Mouse (Mus musculus): Measurements from ENCODE around the gene 1700029I15Rik. TPM values are rescaled to one million over a fixed set of nuclear protein-coding genes. Genes with fewer than 3 reads are reported as not detected.

1700029I15Rik gene
- polyA plus RNA-seq, 1 experiment from 2014 or later = 1.2 TPM

DNA sequence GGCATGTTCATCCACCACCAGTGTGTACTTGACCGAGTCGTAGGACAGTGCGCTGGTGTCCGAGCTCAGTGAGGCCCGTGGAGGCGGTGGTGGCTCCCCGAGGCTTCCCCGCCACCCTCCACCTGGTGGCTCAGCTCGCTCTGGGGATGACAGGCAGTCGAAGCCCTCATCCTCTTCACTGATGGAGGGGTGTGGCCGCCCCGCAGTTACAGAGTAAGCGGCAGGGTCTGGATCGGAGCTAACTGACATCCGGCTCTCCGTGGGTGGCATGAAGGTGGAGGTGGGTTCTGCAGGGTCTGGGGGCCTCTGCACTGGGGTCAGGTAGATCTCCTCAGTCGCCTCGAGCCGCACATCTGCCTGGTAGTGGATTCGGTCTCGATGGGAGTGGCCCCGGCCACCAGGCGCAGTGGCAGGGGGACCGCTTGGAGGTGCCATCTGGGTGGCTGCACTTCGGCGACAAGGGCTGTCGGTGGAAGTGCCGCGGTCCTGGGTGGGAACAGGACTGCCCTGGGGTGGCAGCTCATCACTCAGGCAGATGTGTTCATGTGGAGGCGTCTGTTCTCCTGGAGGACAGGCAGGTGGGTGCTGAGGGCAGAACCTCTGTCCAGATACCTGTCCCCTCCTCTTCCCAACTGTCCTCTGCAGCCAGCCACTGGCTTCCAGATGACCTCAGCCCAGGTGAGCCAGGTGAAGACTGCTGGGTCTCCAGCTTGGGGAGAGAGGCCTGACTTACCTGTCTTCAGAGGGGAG is 4.7 kb downstream of the 1700029I15Rik start:
- Histone ChIP-seq H3K27ac (replicated peaks; ENCODE audit: low read depth, low read length) (no peak overlapping the region), H3K4me3 (ENCODE audit: low read depth, low read length) (no peak overlapping the region), H3K36me3 (ENCODE audit: control insufficient read depth, insufficient read depth, low read length) (peaks cover 5% of the 10 kb centered on the region; the same call in 1 of the 2 replicates), H3K4me1 (ENCODE audit: control insufficient read depth, insufficient read depth, low read length) (peaks cover 29% of the 10 kb centered on the region), H3K27me3 (ENCODE audit: control insufficient read depth, insufficient read depth, low read length) (no peaks in the 10 kb centered on the region; the same call in 1 of the 2 replicates), H3K9me3 (ENCODE audit: control insufficient read depth, low read length) (no peaks in the 10 kb centered on the region), H3K9ac (ENCODE audit: low read length) (no peak overlapping the region), H3K4me2 (ENCODE audit: low read depth, severe bottlenecking) (no peak overlapping the region)
- WGBS = 88% methylated on average over 30 of the region's 30 CpGs
- no peak for DNase-seq (ENCODE audit: low spot score)
- ATAC-seq (ENCODE audit: insufficient number of reproducible peaks, low FRiP score, low TSS enrichment, low read depth) = no peak

DNA sequence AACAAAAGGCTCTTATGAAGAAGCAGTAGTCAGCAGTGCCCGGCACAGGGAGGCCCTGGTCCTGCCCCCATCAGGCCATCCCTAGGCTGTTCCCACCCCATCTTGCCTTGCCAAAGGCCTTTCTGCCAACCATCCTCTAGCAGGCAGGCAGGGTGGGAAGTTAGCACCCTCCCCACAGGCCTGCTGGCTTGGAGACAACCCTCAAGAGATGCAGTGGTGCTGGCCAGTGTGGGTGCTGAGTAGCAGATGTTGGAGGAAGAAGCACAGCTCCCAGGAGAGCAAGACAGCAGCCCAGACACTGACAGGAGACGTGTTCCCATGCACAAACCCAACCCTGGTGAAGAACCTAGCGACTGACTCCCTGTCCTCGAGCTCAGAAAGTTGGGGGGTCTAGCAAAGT is 5.3 kb downstream of the 1700029I15Rik start:
- WGBS = 79% methylated on average over 4 of the region's 4 CpGs
- Histone ChIP-seq H3K27ac (replicated peaks; ENCODE audit: low read depth, low read length) (no peak overlapping the region), H3K9me3 (ENCODE audit: control insufficient read depth, low read length) (no peaks in the 10 kb centered on the region), H3K36me3 (ENCODE audit: control insufficient read depth, insufficient read depth, low read length) (peaks cover 5% of the 10 kb centered on the region; the same call in 1 of the 2 replicates), H3K4me2 (ENCODE audit: low read depth, severe bottlenecking) (no peak overlapping the region), H3K4me1 (ENCODE audit: control insufficient read depth, insufficient read depth, low read length) (peaks cover 32% of the 10 kb centered on the region), H3K27me3 (ENCODE audit: control insufficient read depth, insufficient read depth, low read length) (no peaks in the 10 kb centered on the region; the same call in 1 of the 2 replicates), H3K9ac (ENCODE audit: low read length) (no peak overlapping the region), H3K4me3 (ENCODE audit: low read depth, low read length) (no peak overlapping the region)
- DNase-seq (ENCODE audit: low spot score) = no peak
- ATAC-seq (ENCODE audit: insufficient number of reproducible peaks, low FRiP score, low TSS enrichment, low read depth) = no peak

DNA sequence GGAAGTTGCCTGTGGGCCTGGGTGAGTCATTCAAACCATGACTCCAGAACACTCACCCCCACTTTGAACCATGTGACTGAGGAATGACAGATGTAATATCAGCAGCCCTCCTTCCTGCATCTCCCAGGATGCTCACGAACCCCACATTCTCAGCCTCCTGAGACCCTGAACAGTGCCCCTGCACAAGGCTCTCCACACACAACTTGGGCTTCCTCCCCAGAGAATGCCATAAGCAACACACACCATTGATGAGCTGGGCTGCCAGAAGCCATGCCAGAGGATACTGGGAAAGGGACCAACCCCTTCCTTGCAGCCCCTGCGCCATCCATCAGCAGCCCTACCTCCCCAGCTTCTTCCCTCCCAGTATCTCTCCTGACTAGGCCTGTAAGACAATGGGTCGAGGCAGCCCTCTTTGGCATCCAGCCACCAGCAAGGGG is 5.8 kb downstream of the 1700029I15Rik start:
- no peaks in the 10 kb centered on the region; the same call in 1 of the 2 replicates for H3K27me3 ChIP-seq (ENCODE audit: control insufficient read depth, insufficient read depth, low read length)
- peaks cover 5% of the 10 kb centered on the region; the same call in 1 of the 2 replicates for H3K36me3 ChIP-seq (ENCODE audit: control insufficient read depth, insufficient read depth, low read length)
- ATAC-seq (ENCODE audit: insufficient number of reproducible peaks, low FRiP score, low TSS enrichment, low read depth) (no peak), DNase-seq (ENCODE audit: low spot score) (no peak)
- H3K4me2 ChIP-seq (ENCODE audit: low read depth, severe bottlenecking) = peak overlapping the region; percentile 88
- no peaks in the 10 kb centered on the region for H3K9me3 ChIP-seq (ENCODE audit: control insufficient read depth, low read length)
- whole genome bisulfite sequencing = 80% methylated on average over 3 of the region's 3 CpGs
- peak overlapping the region; percentile 64 for H3K4me3 ChIP-seq (ENCODE audit: low read depth, low read length)
- H3K4me1 ChIP-seq (ENCODE audit: control insufficient read depth, insufficient read depth, low read length) = peaks cover 36% of the 10 kb centered on the region
- no peak overlapping the region for H3K27ac ChIP-seq (replicated peaks; ENCODE audit: low read depth, low read length)
- no peak overlapping the region for H3K9ac ChIP-seq (ENCODE audit: low read length)

DNA sequence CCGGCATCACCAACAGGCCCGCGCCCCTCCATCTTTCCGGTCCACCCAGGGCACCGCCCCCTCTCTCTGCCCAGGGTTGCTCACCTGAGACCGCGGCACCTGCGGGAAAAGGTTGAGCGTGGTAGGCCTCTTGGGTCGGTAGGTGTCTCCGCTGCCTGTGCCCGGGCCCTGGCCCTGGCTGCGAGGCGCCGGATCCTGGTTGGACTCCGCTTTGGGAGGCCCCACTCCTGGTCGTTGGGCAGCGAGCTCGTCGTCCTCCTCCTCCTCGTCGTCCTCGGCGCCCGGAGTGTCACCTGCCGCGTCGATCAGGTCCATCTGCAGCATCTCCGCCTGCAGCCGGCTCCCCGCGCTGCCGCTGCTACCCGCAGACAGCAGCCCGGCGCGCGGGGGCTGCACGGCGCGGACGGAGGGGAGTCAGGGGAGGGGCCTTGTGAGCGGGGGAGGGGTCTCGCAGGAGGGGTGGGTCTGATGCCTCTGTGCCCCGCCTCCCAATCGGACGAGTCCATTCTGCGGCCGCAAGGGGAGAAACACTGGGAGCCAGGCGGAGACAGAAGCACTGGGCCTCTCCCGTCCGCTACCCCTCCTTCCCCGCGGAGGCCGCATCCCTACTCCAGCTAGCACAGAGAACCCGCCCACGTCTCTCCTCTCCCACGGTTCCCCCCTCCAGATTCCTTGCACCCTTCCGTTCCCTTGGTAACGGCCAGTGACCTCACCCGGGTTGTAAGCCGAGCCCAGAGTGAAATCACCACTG is 6.7 kb downstream of the 1700029I15Rik start:
- H3K4me2 ChIP-seq (ENCODE audit: low read depth, severe bottlenecking) = peak overlapping the region; percentile 88
- H3K4me1 ChIP-seq (ENCODE audit: control insufficient read depth, insufficient read depth, low read length) = peaks cover 39% of the 10 kb centered on the region
- H3K9ac ChIP-seq (ENCODE audit: low read length) = peak overlapping the region; percentile 65
- peak; percentile 94 for DNase-seq (ENCODE audit: low spot score)
- no peaks in the 10 kb centered on the region for H3K9me3 ChIP-seq (ENCODE audit: control insufficient read depth, low read length)
- H3K27ac ChIP-seq (replicated peaks; ENCODE audit: low read depth, low read length) = peak overlapping the region; percentile 65; the same call in 1 of the 2 replicates
- peak overlapping the region; percentile 64 for H3K4me3 ChIP-seq (ENCODE audit: low read depth, low read length)
- H3K27me3 ChIP-seq (ENCODE audit: control insufficient read depth, insufficient read depth, low read length) = no peaks in the 10 kb centered on the region; the same call in 1 of the 2 replicates
- under 1% methylated on average over 56 of the region's 62 CpGs for WGBS
- peaks cover 5% of the 10 kb centered on the region; the same call in 1 of the 2 replicates for H3K36me3 ChIP-seq (ENCODE audit: control insufficient read depth, insufficient read depth, low read length)
- ATAC-seq (ENCODE audit: insufficient number of reproducible peaks, low FRiP score, low TSS enrichment, low read depth) = peak; percentile 88

DNA sequence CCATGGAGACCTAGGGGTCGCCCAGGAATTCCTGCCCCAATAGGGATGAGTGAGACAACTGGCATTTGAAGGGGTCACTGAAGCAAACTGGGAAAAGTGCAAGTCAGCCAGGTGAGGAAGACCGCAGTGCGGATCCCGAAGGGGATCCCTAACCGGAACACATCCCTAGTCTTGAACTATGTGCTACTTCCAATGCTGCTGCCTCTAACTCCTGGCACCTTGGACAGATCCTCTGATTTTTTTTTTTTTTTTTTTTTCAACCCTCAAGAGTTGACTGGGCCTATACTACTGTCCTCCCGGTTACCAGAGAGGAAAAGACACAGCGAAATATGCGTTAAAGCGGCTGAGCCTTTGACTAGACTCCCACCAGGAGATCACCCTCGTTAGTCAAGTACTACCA is 7.3 kb downstream of the 1700029I15Rik start:
- 4% methylated on average over 10 of the region's 10 CpGs for WGBS
- Histone ChIP-seq H3K4me3 (ENCODE audit: low read depth, low read length) (peak overlapping the region; percentile 64), H3K27ac (replicated peaks; ENCODE audit: low read depth, low read length) (no peak overlapping the region), H3K4me1 (ENCODE audit: control insufficient read depth, insufficient read depth, low read length) (peaks cover 39% of the 10 kb centered on the region), H3K36me3 (ENCODE audit: control insufficient read depth, insufficient read depth, low read length) (peaks cover 5% of the 10 kb centered on the region; the same call in 1 of the 2 replicates), H3K4me2 (ENCODE audit: low read depth, severe bottlenecking) (peak overlapping the region; percentile 88), H3K9me3 (ENCODE audit: control insufficient read depth, low read length) (no peaks in the 10 kb centered on the region), H3K9ac (ENCODE audit: low read length) (no peak overlapping the region; the same call in 1 of the 2 replicates), H3K27me3 (ENCODE audit: control insufficient read depth, insufficient read depth, low read length) (no peaks in the 10 kb centered on the region; the same call in 1 of the 2 replicates)
- DNase-seq (ENCODE audit: low spot score) (no peak), ATAC-seq (ENCODE audit: insufficient number of reproducible peaks, low FRiP score, low TSS enrichment, low read depth) (peak; percentile 13; the same call in 1 of the 2 replicates)

DNA sequence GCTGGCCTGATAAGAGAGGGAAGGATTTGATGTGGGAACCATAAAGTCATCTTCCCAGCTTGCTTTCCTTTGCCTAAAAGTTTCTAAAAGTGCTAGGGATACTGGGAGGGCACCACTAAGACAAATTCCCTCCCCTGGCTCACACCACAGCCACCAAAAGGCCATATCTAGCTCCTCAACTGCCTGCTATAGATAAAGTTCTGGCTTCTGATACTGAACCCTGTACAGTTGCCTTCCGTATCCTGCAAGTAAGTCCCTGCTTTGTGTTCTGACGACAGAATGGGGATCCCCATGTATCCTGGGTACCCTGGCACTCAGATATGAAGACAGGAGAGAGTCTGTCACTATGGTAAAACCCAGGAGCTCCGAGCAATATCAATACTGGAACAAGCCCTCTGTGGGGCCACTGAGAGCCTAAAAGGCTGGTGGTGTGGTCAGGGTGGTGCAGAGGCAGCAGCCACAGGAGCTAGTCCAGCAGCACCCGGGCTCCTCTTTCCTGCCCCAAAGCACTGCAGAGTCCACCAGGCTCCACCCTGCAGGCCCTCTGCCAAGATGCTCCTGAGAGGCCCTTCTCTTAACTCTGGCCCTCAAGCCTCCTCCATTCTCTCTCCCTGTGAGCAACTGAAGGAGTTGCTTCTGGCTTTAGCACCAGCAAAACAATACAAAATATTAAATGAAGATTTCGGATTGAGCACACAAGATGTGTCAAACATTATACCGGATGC is 8.0 kb downstream of the 1700029I15Rik start:
- H3K4me1 ChIP-seq (ENCODE audit: control insufficient read depth, insufficient read depth, low read length) = peaks cover 39% of the 10 kb centered on the region
- no peak overlapping the region for H3K4me3 ChIP-seq (ENCODE audit: low read depth, low read length)
- H3K27me3 ChIP-seq (ENCODE audit: control insufficient read depth, insufficient read depth, low read length) = no peaks in the 10 kb centered on the region; the same call in 1 of the 2 replicates
- WGBS = 82% methylated on average over 6 of the region's 6 CpGs
- H3K27ac ChIP-seq (replicated peaks; ENCODE audit: low read depth, low read length) = no peak overlapping the region
- ATAC-seq (ENCODE audit: insufficient number of reproducible peaks, low FRiP score, low TSS enrichment, low read depth) (no peak), DNase-seq (ENCODE audit: low spot score) (no peak)
- H3K4me2 ChIP-seq (ENCODE audit: low read depth, severe bottlenecking) = 0 out of 2 replicates have a peak overlapping the region, but pooled peaks have one; percentile 88
- H3K9ac ChIP-seq (ENCODE audit: low read length) = no peak overlapping the region
- H3K9me3 ChIP-seq (ENCODE audit: control insufficient read depth, low read length) = no peaks in the 10 kb centered on the region
- H3K36me3 ChIP-seq (ENCODE audit: control insufficient read depth, insufficient read depth, low read length) = peaks cover 5% of the 10 kb centered on the region; the same call in 1 of the 2 replicates

DNA sequence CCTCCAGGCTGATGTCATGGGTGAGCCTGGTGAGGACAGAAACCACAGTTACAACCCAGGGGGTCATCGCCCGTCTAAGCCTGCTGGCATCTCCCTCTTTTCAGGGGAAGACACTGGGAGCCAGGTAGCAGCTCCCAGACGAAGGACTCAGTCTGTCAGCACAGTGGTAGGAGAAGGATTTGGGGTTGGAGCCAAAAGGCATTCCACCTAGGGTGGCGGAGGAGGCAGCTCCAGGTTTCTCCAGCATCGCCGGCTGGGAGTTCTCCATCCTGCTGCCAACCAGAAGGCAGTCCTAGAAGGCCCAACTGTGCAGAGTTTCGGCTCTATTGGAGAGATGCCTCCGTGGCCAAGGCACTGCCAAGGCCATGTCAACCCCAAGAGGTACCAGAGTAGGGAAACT is 8.8 kb downstream of the 1700029I15Rik start:
- H3K9me3 ChIP-seq (ENCODE audit: control insufficient read depth, low read length) = no peaks in the 10 kb centered on the region
- WGBS = 90% methylated on average over 8 of the region's 8 CpGs
- ATAC-seq (ENCODE audit: insufficient number of reproducible peaks, low FRiP score, low TSS enrichment, low read depth) = no peak
- no peak for DNase-seq (ENCODE audit: low spot score)
- H3K27ac ChIP-seq (replicated peaks; ENCODE audit: low read depth, low read length) = no peak overlapping the region
- H3K36me3 ChIP-seq (ENCODE audit: control insufficient read depth, insufficient read depth, low read length) = peaks cover 1% of the 10 kb centered on the region; the same call in 1 of the 2 replicates
- H3K4me1 ChIP-seq (ENCODE audit: control insufficient read depth, insufficient read depth, low read length) = peaks cover 39% of the 10 kb centered on the region
- no peaks in the 10 kb centered on the region; the same call in 1 of the 2 replicates for H3K27me3 ChIP-seq (ENCODE audit: control insufficient read depth, insufficient read depth, low read length)
- H3K4me2 ChIP-seq (ENCODE audit: low read depth, severe bottlenecking) = peak overlapping the region; percentile 86; the same call in 1 of the 2 replicates
- H3K4me3 ChIP-seq (ENCODE audit: low read depth, low read length) = no peak overlapping the region; the same call in 1 of the 2 replicates
- H3K9ac ChIP-seq (ENCODE audit: low read length) = no peak overlapping the region; the same call in 1 of the 2 replicates

Data from limb, embryonic 11.5 days (tissue).